Mouse (Mus musculus): Measurements from ENCODE around the gene Irf2bpl. TPM values are rescaled to one million over a fixed set of nuclear protein-coding genes. Genes with fewer than 3 reads are reported as not detected.

The Irf2bpl gene
- polyA plus RNA-seq, 1 experiment from 2014 or later = 59.5 TPM

- no peaks in the 10 kb centered on the region for H3K36me3 ChIP-seq
- no peaks in the 10 kb centered on the region for H3K27me3 ChIP-seq (replicated peaks)
- 0 out of 2 replicates have a peak overlapping the region, but pooled peaks have one; percentile 31 for H3K9ac ChIP-seq
- no peak overlapping the region for H3K4me3 ChIP-seq
- peaks cover 78% of the 10 kb centered on the region for H3K4me1 ChIP-seq (replicated peaks)
- H3K4me2 ChIP-seq = no peak overlapping the region
- ATAC-seq (ENCODE audit: insufficient number of reproducible peaks, low FRiP score) = no peak
- no peaks in the 10 kb centered on the region for H3K9me3 ChIP-seq (replicated peaks)
- peak overlapping the region; percentile 91 for H3K27ac ChIP-seq (ENCODE audit: poor library complexity, severe bottlenecking)
- WGBS = 32% methylated on average over 3 of the region's 3 CpGs
Measured at GRCm38 (mm10) chr12:86834416-86834772, 50.2 kb downstream of the Irf2bpl start.

GRCm38 (mm10) chr12:86833711-86834415 lies 50.7 kb downstream of the Irf2bpl start:
- Histone ChIP-seq H3K9me3 (replicated peaks) (no peaks in the 10 kb centered on the region), H3K36me3 (no peaks in the 10 kb centered on the region), H3K4me2 (peak overlapping the region; percentile 21), H3K4me1 (replicated peaks) (peaks cover 75% of the 10 kb centered on the region), H3K9ac (peak overlapping the region; percentile 70), H3K27me3 (replicated peaks) (no peaks in the 10 kb centered on the region), H3K27ac (ENCODE audit: poor library complexity, severe bottlenecking) (peak overlapping the region; percentile 91), H3K4me3 (no peak overlapping the region)
- 17% methylated on average over 6 of the region's 6 CpGs for WGBS
- peak; percentile 74 for ATAC-seq (ENCODE audit: insufficient number of reproducible peaks, low FRiP score)

GRCm38 (mm10) chr12:86832551-86833182 lies 51.9 kb downstream of the Irf2bpl start:
- Histone ChIP-seq H3K9ac (peak overlapping the region; percentile 70), H3K4me1 (replicated peaks) (peaks cover 64% of the 10 kb centered on the region), H3K27me3 (replicated peaks) (no peaks in the 10 kb centered on the region), H3K4me3 (no peak overlapping the region), H3K27ac (ENCODE audit: poor library complexity, severe bottlenecking) (peak overlapping the region; percentile 91), H3K9me3 (replicated peaks) (no peaks in the 10 kb centered on the region), H3K4me2 (peak overlapping the region; percentile 56), H3K36me3 (no peaks in the 10 kb centered on the region)
- ATAC-seq (ENCODE audit: insufficient number of reproducible peaks, low FRiP score) = no peak
- WGBS = 43% methylated on average over 11 of the region's 11 CpGs

- Histone ChIP-seq H3K36me3 (no peaks in the 10 kb centered on the region), H3K4me2 (peak overlapping the region; percentile 56), H3K9me3 (replicated peaks) (no peaks in the 10 kb centered on the region), H3K27me3 (replicated peaks) (no peaks in the 10 kb centered on the region), H3K4me1 (replicated peaks) (peaks cover 69% of the 10 kb centered on the region), H3K4me3 (peak overlapping the region; percentile 3; the same call in 1 of the 2 replicates), H3K27ac (ENCODE audit: poor library complexity, severe bottlenecking) (peak overlapping the region; percentile 91), H3K9ac (peak overlapping the region; percentile 70)
- ATAC-seq (ENCODE audit: insufficient number of reproducible peaks, low FRiP score) = peak; percentile 24; the same call in 1 of the 2 replicates
- WGBS = 24% methylated on average over 32 of the region's 32 CpGs
Measured at GRCm38 (mm10) chr12:86831591-86832550, 52.7 kb downstream of the Irf2bpl start.

Other genes with a start within 250 kb of the Irf2bpl start
- 10.5 and 11.6 TPM in 2 replicates for gene Vash1, start 206.1 kb downstream of the Irf2bpl start, polyA plus RNA-seq (2016; fragmentation: Nextera tagmentation; extraction: Ambion mirVana)
- gene Angel1, start 158.3 kb downstream of the Irf2bpl start, polyA plus RNA-seq (2016; fragmentation: Nextera tagmentation; extraction: Ambion mirVana) = 10.6 and 12.3 TPM in 2 replicates
- not detected in 2 replicates for gene Lrrc74a, start 150.4 kb downstream of the Irf2bpl start, polyA plus RNA-seq (2016; fragmentation: Nextera tagmentation; extraction: Ambion mirVana)
- gene Cipc, start 62.2 kb upstream of the Irf2bpl start, polyA plus RNA-seq (2016; fragmentation: Nextera tagmentation; extraction: Ambion mirVana) = 28.9 and 29.3 TPM in 2 replicates
- not detected in 2 replicates for gene Zdhhc22, start 105.6 kb upstream of the Irf2bpl start, polyA plus RNA-seq (2016; fragmentation: Nextera tagmentation; extraction: Ambion mirVana)
- not detected in 2 replicates for gene Tmem63c, start 136.5 kb upstream of the Irf2bpl start, polyA plus RNA-seq (2016; fragmentation: Nextera tagmentation; extraction: Ambion mirVana)
- gene Ngb, start 217.7 kb upstream of the Irf2bpl start, polyA plus RNA-seq (2016; fragmentation: Nextera tagmentation; extraction: Ambion mirVana) = 0.57 TPM in 1 of 2 replicates, not detected in the other

Data from heart, embryonic 12.5 days (tissue).